Mouse (Mus musculus) kidney, embryonic 14.5 days (tissue): Measurements from ENCODE around the gene Diras1. TPM values are rescaled to one million over a fixed set of nuclear protein-coding genes. Genes with fewer than 3 reads are reported as not detected.

Source experiments
- ATAC-seq: fragments of 200-750 bp; cut with Nextera tagmentation; 2 replicates; pipeline ENCODE4 v1.8.0; 2017; ENCODE audit warnings: moderate number of reproducible peaks, mild to moderate bottlenecking, moderate TSS enrichment, moderate library complexity; ENCODE audit not compliant: low FRiP score, low TSS enrichment
- H3K27ac ChIP-seq: fragments of 300-500 bp; sonication (generic); 2 replicates; pipeline ENCODE4 v1.5.1; 2014; ENCODE audit warnings: low read depth, mild to moderate bottlenecking, low read length, moderate library complexity, mixed read lengths
- H3K27me3 ChIP-seq: fragments of 300-500 bp; sonication (generic); 2 replicates; pipeline ENCODE4 v1.6.1; 2014; ENCODE audit warnings: mild to moderate bottlenecking, low read length; ENCODE audit not compliant: control insufficient read depth, insufficient read depth
- H3K36me3 ChIP-seq: fragments of 300-500 bp; sonication (generic); 2 replicates; pipeline ENCODE4 v1.6.1; 2014; ENCODE audit warnings: low read length, mixed read lengths; ENCODE audit not compliant: control insufficient read depth, insufficient read depth
- H3K4me1 ChIP-seq: fragments of 300-500 bp; sonication (generic); 2 replicates; pipeline ENCODE4 v1.6.1; 2014; ENCODE audit warnings: low read length, mixed read lengths; ENCODE audit not compliant: control insufficient read depth, insufficient read depth
- H3K4me2 ChIP-seq: fragments of 300-500 bp; sonication (generic); replicated peaks from 2 replicates; pipeline ENCODE4 v1.6.1; 2014; ENCODE audit warnings: low read depth, mild to moderate bottlenecking, low read length
- H3K4me3 ChIP-seq: fragments of 300-500 bp; sonication (generic); 2 replicates; pipeline ENCODE4 v1.5.1; 2014; ENCODE audit warnings: mild to moderate bottlenecking, low read length
- H3K9ac ChIP-seq: fragments of 300-500 bp; sonication (generic); 2 replicates; pipeline ENCODE4 v1.6.1; 2014; ENCODE audit warnings: low read depth, mild to moderate bottlenecking, low read length, moderate library complexity
- H3K9me3 ChIP-seq: fragments of 300-500 bp; sonication (generic); 2 replicates; pipeline ENCODE4 v1.6.1; 2016; ENCODE audit warnings: low read length; ENCODE audit not compliant: control insufficient read depth
- WGBS: fragments of 180-500 bp; shearing (Covaris S2); extraction: QIAGEN DNeasy Blood & Tissue Kit; methylation state at CpG from one replicate; pipeline ENCODE4 v1.1.7; 2014; 5-methylcytosine and 5-hydroxymethylcytosine counted together
- polyA plus RNA-seq: library from polyadenylated mRNA; unstranded; fragments of >200 nt; fragmentation: Nextera tagmentation; extraction: Ambion mirVana; gene quantifications from 2 replicates; pipeline ENCODE4 v1.2.1, GENCODE M21; 2014

The Diras1 gene
- polyA plus RNA-seq, 1 experiment from 2014 or later, result 0.37 TPM

DNA sequence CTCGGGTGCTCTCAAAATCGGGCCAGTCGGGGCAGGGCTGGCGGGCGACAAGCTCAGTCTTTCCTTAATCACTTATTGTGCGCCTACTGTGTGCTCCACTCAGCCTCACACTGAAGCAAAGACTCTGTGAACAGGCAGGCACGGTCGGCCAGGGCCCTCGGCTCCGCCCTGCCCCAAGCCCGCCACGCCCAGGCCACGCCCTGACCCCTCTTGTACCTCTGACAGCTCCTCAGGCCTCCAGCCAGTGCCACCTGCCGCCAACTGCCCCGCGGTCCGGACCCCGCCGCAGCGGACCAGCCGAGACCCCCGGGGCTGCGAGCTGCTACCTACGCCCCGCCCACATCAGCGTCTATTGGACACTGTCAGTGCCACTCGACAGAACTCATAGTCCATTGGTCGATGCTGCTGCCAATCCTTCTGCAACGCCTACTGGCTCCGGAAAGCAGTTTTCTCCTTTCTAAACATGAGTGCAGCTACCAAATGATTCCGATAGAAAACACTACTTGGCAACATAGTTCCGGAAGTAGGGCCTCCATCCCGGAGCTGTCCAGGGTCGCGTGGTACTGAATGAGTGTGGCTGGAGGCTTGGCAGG lies 11.6 kb upstream of the Diras1 start, which contains the start of gene Slc39a3:
Gene Slc39a3, minus strand, starts transcription at position 439 of the 593 bp plus-strand sequence.
- 1% methylated on average over 35 of the region's 35 CpGs for WGBS
- H3K4me1 ChIP-seq, result no peaks in the 10 kb centered on the region
- H3K4me3 ChIP-seq, result peak within 1 kb of the TSS; percentile 59
- peak; percentile 99 for ATAC-seq
- no peak within 1 kb of the TSS for H3K27ac ChIP-seq
- no peaks in the 10 kb centered on the region for H3K9me3 ChIP-seq
- no peaks in the 10 kb centered on the region for H3K27me3 ChIP-seq
- peaks cover 5% of the 10 kb centered on the region; the same call in 1 of the 2 replicates for H3K36me3 ChIP-seq
- H3K4me2 ChIP-seq, result peak within 1 kb of the TSS; percentile 54
- H3K9ac ChIP-seq, result peak within 1 kb of the TSS; percentile 61; the same call in 1 of the 2 replicates

DNA sequence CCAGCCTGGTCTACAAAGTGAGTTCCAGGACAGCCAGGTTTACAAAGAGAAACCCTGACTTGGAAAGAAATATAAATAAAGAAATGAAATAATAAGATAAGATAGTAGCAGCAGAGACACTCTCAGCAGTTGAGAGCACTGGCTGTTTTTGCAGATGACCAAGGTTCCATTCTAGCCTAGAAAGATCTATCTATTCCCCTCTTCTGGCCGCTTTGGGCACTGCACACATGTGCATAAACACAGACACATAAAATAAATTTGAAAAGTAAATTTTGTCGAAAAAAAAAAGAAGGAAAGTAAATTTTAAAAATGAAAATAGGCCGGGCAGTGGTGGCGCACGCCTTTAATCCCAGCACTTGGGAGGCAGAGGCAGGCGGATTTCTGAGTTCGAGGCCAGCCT lies 10.8 kb upstream of the Diras1 start:
- no peak overlapping the region for H3K4me2 ChIP-seq
- 80% methylated on average over 7 of the region's 7 CpGs for WGBS
- no peaks in the 10 kb centered on the region for H3K27me3 ChIP-seq
- no peaks in the 10 kb centered on the region for H3K9me3 ChIP-seq
- H3K4me1 ChIP-seq, result no peaks in the 10 kb centered on the region
- ATAC-seq, result no peak
- H3K36me3 ChIP-seq, result peaks cover 8% of the 10 kb centered on the region
- H3K9ac ChIP-seq, result no peak overlapping the region
- no peak overlapping the region for H3K27ac ChIP-seq
- H3K4me3 ChIP-seq, result no peak overlapping the region

DNA sequence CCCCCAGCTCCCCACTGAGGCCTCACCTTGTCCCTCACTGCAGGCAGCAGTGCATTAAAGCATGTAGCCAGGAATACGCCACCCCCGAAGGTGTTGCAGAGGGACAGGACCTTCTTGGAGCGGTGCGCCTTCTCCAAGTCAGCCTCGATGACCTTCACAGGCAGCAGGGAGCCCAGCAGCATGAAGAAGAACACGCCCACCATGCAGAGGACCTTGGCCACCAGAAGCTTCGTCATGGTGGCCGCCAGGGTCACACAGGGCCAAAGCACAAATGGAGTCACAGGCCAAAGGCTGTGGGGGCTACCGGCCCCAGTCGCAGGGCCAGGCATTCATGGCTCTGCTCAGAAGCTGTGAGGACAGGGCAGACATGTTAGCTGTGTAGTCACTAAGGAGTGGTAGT lies 8.1 kb upstream of the Diras1 start:
- Histone ChIP-seq H3K27me3 (no peaks in the 10 kb centered on the region), H3K9me3 (no peaks in the 10 kb centered on the region), H3K36me3 (peaks cover 14% of the 10 kb centered on the region), H3K4me1 (no peaks in the 10 kb centered on the region), H3K9ac (no peak overlapping the region), H3K4me3 (no peak overlapping the region), H3K27ac (no peak overlapping the region), H3K4me2 (no peak overlapping the region)
- 74% methylated on average over 10 of the region's 10 CpGs for WGBS
- ATAC-seq, result no peak

DNA sequence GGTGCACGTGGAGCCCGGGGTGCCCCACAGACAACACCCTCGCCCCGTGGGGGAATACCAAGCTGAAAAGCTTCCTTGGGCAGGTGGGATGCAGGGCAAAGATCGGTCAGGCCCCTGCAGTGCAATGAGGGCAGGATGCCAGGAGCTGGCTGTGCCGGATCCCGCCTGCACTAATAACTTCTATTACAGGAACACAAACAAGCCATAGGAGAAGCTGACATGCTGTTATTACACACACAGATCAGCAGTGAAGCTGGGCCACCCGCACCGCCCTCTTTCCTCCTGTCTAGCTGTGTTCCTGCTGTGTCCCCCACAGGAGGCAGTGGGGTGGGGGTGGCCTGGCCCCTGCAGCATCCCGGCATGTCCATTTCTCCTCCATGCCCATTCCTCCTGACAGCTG lies 3.6 kb upstream of the Diras1 start:
- no peak overlapping the region for H3K4me2 ChIP-seq
- peaks cover 17% of the 10 kb centered on the region for H3K27me3 ChIP-seq
- no peak overlapping the region for H3K9ac ChIP-seq
- H3K36me3 ChIP-seq, result peaks cover 14% of the 10 kb centered on the region
- H3K4me3 ChIP-seq, result no peak overlapping the region
- H3K27ac ChIP-seq, result no peak overlapping the region
- H3K9me3 ChIP-seq, result no peaks in the 10 kb centered on the region
- 75% methylated on average over 10 of the region's 10 CpGs for WGBS
- no peak for ATAC-seq
- H3K4me1 ChIP-seq, result 0 out of 2 replicates have a peak, but pooled peaks cover 7% of the 10 kb centered on the region

DNA sequence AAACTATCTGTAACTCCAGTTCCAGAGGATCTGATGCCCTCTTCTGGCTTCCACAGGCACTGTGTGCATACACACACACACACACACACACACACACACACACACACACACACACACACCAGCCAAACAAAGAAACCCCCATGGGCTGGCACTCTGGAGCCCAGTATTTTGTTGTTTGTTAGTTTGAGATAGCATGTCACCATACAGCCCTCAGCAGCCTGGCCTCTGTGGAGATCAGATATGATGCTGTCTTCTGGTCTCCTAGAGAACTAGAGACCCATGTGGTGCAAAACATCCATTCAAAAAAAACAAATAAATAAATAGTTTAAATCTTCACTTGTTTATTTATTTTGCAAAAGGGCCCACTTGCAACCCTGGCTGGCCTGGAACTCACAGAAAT lies 2.8 kb upstream of the Diras1 start:
- Histone ChIP-seq H3K27ac (no peak overlapping the region), H3K9me3 (no peaks in the 10 kb centered on the region), H3K27me3 (peaks cover 17% of the 10 kb centered on the region), H3K4me1 (0 out of 2 replicates have a peak, but pooled peaks cover 7% of the 10 kb centered on the region), H3K36me3 (peaks cover 14% of the 10 kb centered on the region), H3K4me3 (no peak overlapping the region), H3K9ac (no peak overlapping the region), H3K4me2 (no peak overlapping the region)
- no peak for ATAC-seq

DNA sequence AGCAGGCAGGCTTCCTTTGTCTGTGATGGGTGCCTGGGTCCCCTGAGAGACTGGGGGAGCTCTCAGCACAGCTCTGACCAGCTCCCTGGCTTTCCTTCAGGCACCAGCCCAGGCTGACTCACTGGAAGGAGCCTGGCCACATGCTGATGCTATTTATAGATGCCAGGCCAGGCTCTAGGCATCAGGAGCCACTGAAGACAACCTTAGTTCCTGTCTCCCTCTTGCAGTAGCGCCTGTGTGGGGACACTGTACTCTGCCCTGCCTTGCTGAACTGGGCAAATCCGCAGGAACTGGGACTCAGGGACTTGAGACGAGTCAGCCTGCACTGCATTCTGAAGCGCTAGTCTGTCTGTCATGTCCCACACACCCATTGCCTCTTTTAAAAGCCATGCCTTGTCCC lies 1.9 kb upstream of the Diras1 start:
- Histone ChIP-seq H3K4me3 (no peak overlapping the region), H3K36me3 (peaks cover 9% of the 10 kb centered on the region), H3K27me3 (peaks cover 21% of the 10 kb centered on the region), H3K4me1 (0 out of 2 replicates have a peak, but pooled peaks cover 7% of the 10 kb centered on the region), H3K9ac (no peak overlapping the region), H3K27ac (no peak overlapping the region), H3K9me3 (no peaks in the 10 kb centered on the region), H3K4me2 (no peak overlapping the region)
- WGBS, result 68% methylated on average over 4 of the region's 4 CpGs
- no peak for ATAC-seq

DNA sequence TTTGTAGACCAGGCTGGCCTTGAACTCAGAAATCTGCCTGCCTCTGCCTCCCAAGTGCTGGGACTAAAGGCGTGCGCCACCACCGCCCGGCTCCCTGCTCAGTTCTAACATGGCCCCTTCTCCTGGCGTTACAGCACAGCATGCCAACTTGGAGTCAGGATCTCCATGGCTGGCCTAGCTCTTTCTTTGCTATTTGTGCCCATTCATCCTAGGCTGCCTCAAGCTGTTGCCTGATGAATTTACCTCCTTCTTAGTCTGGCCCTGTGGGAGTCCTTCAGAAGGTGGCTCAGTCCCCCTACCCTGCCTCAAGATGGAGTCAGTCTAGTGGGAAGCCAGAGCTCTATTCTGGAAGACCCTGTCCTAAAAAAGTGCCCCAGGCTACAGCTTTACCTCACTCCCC lies 1.4 kb upstream of the Diras1 start:
- Histone ChIP-seq H3K27ac (no peak overlapping the region), H3K27me3 (peaks cover 26% of the 10 kb centered on the region), H3K9ac (no peak overlapping the region), H3K9me3 (no peaks in the 10 kb centered on the region), H3K36me3 (peaks cover 9% of the 10 kb centered on the region), H3K4me1 (0 out of 2 replicates have a peak, but pooled peaks cover 7% of the 10 kb centered on the region), H3K4me3 (no peak overlapping the region), H3K4me2 (no peak overlapping the region)
- no peak for ATAC-seq
- WGBS, result 92% methylated on average over 5 of the region's 5 CpGs

DNA sequence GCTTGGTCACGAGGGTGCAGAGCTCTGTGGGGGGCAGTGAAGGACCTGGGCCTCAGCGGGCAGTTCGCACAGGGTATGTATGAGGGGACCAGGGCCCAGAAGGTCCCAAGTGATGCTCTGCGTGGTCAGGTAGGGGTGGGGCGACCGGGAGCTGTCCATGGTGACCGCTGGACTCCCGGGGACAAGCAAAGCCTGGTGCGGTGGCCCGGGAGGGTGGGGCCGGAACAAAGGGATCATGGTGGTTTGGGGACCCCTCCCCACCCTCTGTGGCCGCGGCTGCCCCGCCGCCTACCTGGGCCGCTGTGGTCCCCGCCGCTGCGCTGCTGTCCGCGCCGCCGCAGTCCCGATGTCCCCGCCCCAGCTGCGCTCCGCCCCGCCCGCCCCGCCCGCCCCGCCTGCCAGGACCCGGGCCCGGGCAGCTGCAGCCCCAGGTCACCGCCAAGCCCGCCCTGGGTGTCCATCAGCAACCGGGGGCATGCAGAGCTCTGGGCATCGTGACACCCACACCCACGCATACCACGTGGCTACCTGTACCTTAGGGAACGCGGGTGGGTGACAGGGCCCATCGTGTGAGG lies 328 bp downstream of the Diras1 start:
- 0 out of 2 replicates have a peak, but pooled peaks cover 7% of the 10 kb centered on the region for H3K4me1 ChIP-seq
- H3K4me2 ChIP-seq, result peak overlapping the region; percentile 52
- no peaks in the 10 kb centered on the region for H3K9me3 ChIP-seq
- H3K27ac ChIP-seq, result no peak overlapping the region
- peak overlapping the region; percentile 28; the same call in 1 of the 2 replicates for H3K9ac ChIP-seq
- peak overlapping the region; percentile 29 for H3K4me3 ChIP-seq
- 2% methylated on average over 43 of the region's 43 CpGs for WGBS
- H3K36me3 ChIP-seq, result no peaks in the 10 kb centered on the region
- ATAC-seq, result 0 out of 2 replicates have a peak, but pooled peaks have one; percentile 38
- peaks cover 26% of the 10 kb centered on the region for H3K27me3 ChIP-seq

DNA sequence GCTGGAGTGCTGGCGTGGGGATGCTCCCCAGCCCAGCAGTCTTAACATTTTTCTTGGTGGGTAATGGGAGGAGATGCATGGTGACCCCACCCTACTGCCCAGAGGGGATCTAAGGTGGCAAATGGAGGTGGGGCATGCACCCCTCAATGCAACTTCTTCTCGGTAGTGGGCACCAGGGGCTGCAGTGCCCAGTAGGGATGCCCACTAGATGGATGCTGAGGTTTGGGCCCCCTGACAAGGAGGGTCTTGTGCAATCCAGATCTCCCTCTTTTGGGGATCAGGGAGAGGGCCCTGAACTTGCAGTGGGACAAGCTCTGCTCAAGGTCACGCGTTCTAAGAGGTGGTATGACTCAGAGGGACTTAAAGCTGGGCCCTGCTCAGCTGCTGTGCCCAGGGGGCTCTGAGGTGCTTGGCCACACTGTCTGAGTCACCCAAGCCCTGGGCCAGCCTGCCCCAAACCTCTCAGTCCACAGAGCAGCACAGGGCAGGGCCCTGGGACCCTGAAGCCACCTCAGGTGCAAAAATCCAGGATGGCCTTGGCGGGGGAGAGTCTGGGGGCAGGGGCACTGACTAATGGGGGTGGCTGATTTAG lies 1.0 kb downstream of the Diras1 start:
- WGBS, result 70% methylated on average over 5 of the region's 5 CpGs
- peaks cover 26% of the 10 kb centered on the region for H3K27me3 ChIP-seq
- no peak overlapping the region for H3K4me2 ChIP-seq
- H3K4me3 ChIP-seq, result no peak overlapping the region
- H3K27ac ChIP-seq, result no peak overlapping the region
- ATAC-seq, result no peak
- H3K36me3 ChIP-seq, result no peaks in the 10 kb centered on the region
- no peaks in the 10 kb centered on the region for H3K9me3 ChIP-seq
- H3K4me1 ChIP-seq, result 0 out of 2 replicates have a peak, but pooled peaks cover 7% of the 10 kb centered on the region
- H3K9ac ChIP-seq, result 0 out of 2 replicates have a peak overlapping the region, but pooled peaks have one; percentile 28
